Mouse (Mus musculus): ENCODE measurements around the gene Gli2. TPM values are rescaled to one million over a fixed set of nuclear protein-coding genes. Genes with fewer than 3 reads are reported as not detected.

Gli2 gene
- total RNA-seq (2021) = 1 to 10 TPM; 3.3 to 4.5 TPM
- long read RNA-seq, experiment 1 = 0 reads
- long read RNA-seq, experiment 2 = 0 reads

GRCm38 (mm10) chr1:119053402-119053841 lies at the start of gene Gli2:
Gene Gli2 (minus strand): TSS chr1:119053619.
- intact Hi-C loops (cut with DNase I; ENCODE audit: low total_unique reads) = no loop called here

GRCm38 (mm10) chr1:119097921-119098521 lies 44.6 kb upstream of the Gli2 start:
- intact Hi-C loops (cut with DNase I; ENCODE audit: low total_unique reads) = loop anchor here (10.0 kb wide), 1 partner anchor 367 kb away; no protein-coding TSS in a partner anchor
- DNase-seq = no peak

More at GRCm38 (mm10) chr1:119053402-119053841, at the start of gene Gli2:
- peak; percentile 90 for DNase-seq

GRCm38 (mm10) chr1:119093739-119094138 lies 40.3 kb upstream of the Gli2 start:
- intact Hi-C loops (cut with DNase I; ENCODE audit: low total_unique reads) = loop anchor here (10.0 kb wide), 1 partner anchor 371 kb away; no protein-coding TSS in a partner anchor
- DNase-seq = peak; percentile 55

- intact Hi-C loops (cut with DNase I; ENCODE audit: low total_unique reads) = loop anchor here (5.0 to 10.0 kb wide), 2 partner anchors 332 to 375 kb away; partner anchors contain the start of gene Inhbb
- DNase-seq = no peak
Observed at GRCm38 (mm10) chr1:119089887-119090620, 36.6 kb upstream of the Gli2 start.

- intact Hi-C loops (cut with DNase I; ENCODE audit: low total_unique reads) = loop anchor here (5.0 kb wide), 1 partner anchor 335 kb away; the partner anchor contains the start of gene Inhbb
- peak; percentile 55 for DNase-seq
Observed at GRCm38 (mm10) chr1:119087539-119087938, 34.1 kb upstream of the Gli2 start.

- no peak for DNase-seq
- intact Hi-C loops (cut with DNase I; ENCODE audit: low total_unique reads) = loop anchor here (2.0 to 5.0 kb wide), 2 partner anchors 315 to 337 kb away; partner anchors contain the start of gene Inhbb
Observed at GRCm38 (mm10) chr1:119085771-119086170, 32.4 kb upstream of the Gli2 start.

GRCm38 (mm10) chr1:119083468-119083921 lies 30.1 kb upstream of the Gli2 start:
- intact Hi-C loops (cut with DNase I; ENCODE audit: low total_unique reads) = loop anchor here (5.0 kb wide), 1 partner anchor 236 kb away; no protein-coding TSS in a partner anchor
- no peak for DNase-seq

GRCm38 (mm10) chr1:119082231-119082991 lies 29.0 kb upstream of the Gli2 start:
- DNase-seq = peak; percentile 25
- intact Hi-C loops (cut with DNase I; ENCODE audit: low total_unique reads) = loop anchor here (5.0 kb wide), 1 partner anchor 235 kb away; no protein-coding TSS in a partner anchor

GRCm38 (mm10) chr1:119077933-119078332 lies 24.5 kb upstream of the Gli2 start:
- no peak for DNase-seq
- intact Hi-C loops (cut with DNase I; ENCODE audit: low total_unique reads) = no loop called here

GRCm38 (mm10) chr1:119076333-119076732 lies 22.9 kb upstream of the Gli2 start:
- DNase-seq = no peak
- intact Hi-C loops (cut with DNase I; ENCODE audit: low total_unique reads) = no loop called here

- intact Hi-C loops (cut with DNase I; ENCODE audit: low total_unique reads) = no loop called here
Observed at GRCm38 (mm10) chr1:119075916-119076315, 22.5 kb upstream of the Gli2 start.

GRCm38 (mm10) chr1:119075500-119075899 lies 22.1 kb upstream of the Gli2 start:
- intact Hi-C loops (cut with DNase I; ENCODE audit: low total_unique reads) = no loop called here
- no peak for DNase-seq

More at GRCm38 (mm10) chr1:119075916-119076315, 22.5 kb upstream of the Gli2 start:
- no peak for DNase-seq

- no peak for DNase-seq
- intact Hi-C loops (cut with DNase I; ENCODE audit: low total_unique reads) = no loop called here
Observed at GRCm38 (mm10) chr1:119074910-119075309, 21.5 kb upstream of the Gli2 start.

GRCm38 (mm10) chr1:119073876-119074275 lies 20.5 kb upstream of the Gli2 start:
- intact Hi-C loops (cut with DNase I; ENCODE audit: low total_unique reads) = no loop called here

GRCm38 (mm10) chr1:119064892-119065671 lies 11.7 kb upstream of the Gli2 start:
- DNase-seq = peak; percentile 47
- intact Hi-C loops (cut with DNase I; ENCODE audit: low total_unique reads) = no loop called here

More at GRCm38 (mm10) chr1:119073876-119074275, 20.5 kb upstream of the Gli2 start:
- DNase-seq = no peak

GRCm38 (mm10) chr1:119056491-119056890 lies 3.1 kb upstream of the Gli2 start:
- intact Hi-C loops (cut with DNase I; ENCODE audit: low total_unique reads) = no loop called here
- no peak for DNase-seq

GRCm38 (mm10) chr1:119055801-119056200 lies 2.4 kb upstream of the Gli2 start:
- intact Hi-C loops (cut with DNase I; ENCODE audit: low total_unique reads) = no loop called here
- no peak for DNase-seq

- intact Hi-C loops (cut with DNase I; ENCODE audit: low total_unique reads) = no loop called here
- no peak for DNase-seq
Observed at GRCm38 (mm10) chr1:119054468-119054867, 1.0 kb upstream of the Gli2 start.

Data from gastrocnemius, postnatal 14 days (tissue).